Mouse (Mus musculus) midbrain, embryonic 11.5 days (tissue): Measurements from ENCODE around the gene Crygb. TPM values are rescaled to one million over a fixed set of nuclear protein-coding genes. Genes with fewer than 3 reads are reported as not detected.

Experiments used
- polyA plus RNA-seq: library from polyadenylated mRNA; unstranded; fragments of >200 nt; fragmentation: Nextera tagmentation; extraction: Ambion mirVana; gene quantifications from 2 replicates; pipeline ENCODE4 v1.2.1, GENCODE M21; 2014

Gene Crygb
- polyA plus RNA-seq, 1 experiment from 2014 or later, result not detected

Other genes with a start within 250 kb of the Crygb start
- gene Plekhm3, start 125.5 kb downstream of the Crygb start, polyA plus RNA-seq, result 5.6 and 5.9 TPM in 2 replicates
- 0.11 and 0.17 TPM in 2 replicates for gene Akr1cl, start 49.5 kb downstream of the Crygb start, polyA plus RNA-seq
- 0.65 and 0.74 TPM in 2 replicates for gene Cryge, start 31.1 kb downstream of the Crygb start, polyA plus RNA-seq
- gene Crygd, start 18.8 kb downstream of the Crygb start, polyA plus RNA-seq, result not detected in 2 replicates
- gene Crygc, start 8.6 kb downstream of the Crygb start, polyA plus RNA-seq, result 0.39 TPM in 1 of 2 replicates, not detected in the other
- not detected in 2 replicates for gene Cryga, start 21.1 kb upstream of the Crygb start, polyA plus RNA-seq
- gene Gm28845, start 37.3 kb upstream of the Crygb start, polyA plus RNA-seq, result not detected in 2 replicates
- gene D630023F18Rik, start 40.9 kb upstream of the Crygb start, polyA plus RNA-seq, result 0.22 TPM in 1 of 2 replicates, not detected in the other
- gene Idh1, start 104.2 kb upstream of the Crygb start, polyA plus RNA-seq, result 433 and 472 TPM in 2 replicates
- 17.1 and 20.1 TPM in 2 replicates for gene Pikfyve, start 104.4 kb upstream of the Crygb start, polyA plus RNA-seq
- gene Pth2r, start 199.8 kb upstream of the Crygb start, polyA plus RNA-seq, result 0.17 TPM in 1 of 2 replicates, not detected in the other